Mouse (Mus musculus): ENCODE results near the gene Dnajc6. TPM values are rescaled to one million over a fixed set of nuclear protein-coding genes. Genes with fewer than 3 reads are reported as not detected.

Gene Dnajc6
- total RNA-seq, 2 experiments from 2014 or later, result 1.3 to 3.4 TPM

DNA sequence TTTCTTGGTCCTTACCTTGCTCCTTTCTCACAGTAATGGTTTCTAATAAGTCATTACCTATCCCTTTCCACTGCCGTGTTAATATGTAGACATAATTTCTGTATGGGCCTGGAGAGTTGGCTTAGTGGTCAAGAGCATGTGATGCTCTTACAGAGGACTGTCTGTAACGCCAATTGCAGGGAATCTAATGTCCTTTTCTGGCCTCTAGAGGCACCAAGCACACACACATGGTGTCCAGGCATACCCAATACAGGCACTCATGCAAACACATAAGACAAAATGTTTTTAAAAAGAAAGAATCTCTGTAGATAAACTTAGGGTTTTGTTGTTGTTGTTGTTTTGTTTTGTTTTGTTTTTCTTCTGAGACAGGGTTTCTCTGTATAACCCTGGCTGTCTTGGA, 121.3 kb downstream of the Dnajc6 start:
- ATAC-seq (replicated peaks; ENCODE audit: low FRiP score, poor library complexity, severe bottlenecking), result no peak

DNA sequence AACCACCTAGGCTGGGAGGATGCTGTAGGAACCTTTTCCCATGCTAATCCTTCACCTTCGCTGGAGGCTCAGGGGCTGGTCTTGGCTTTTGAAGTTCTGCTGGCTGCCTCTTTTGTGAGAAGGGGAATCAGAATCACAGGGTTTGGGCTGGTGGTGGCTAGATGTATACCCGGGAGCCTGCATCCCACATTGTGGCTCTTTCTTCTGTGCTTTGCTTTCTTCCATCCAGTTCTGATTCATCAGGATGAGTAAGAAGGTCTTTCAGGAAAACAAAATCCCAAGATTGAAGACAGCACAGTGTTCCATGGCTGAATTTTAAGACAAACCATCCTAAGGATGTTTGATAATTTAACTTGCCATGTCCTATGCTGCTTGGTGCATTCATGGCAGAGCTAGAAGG, 123.8 kb downstream of the Dnajc6 start:
- no peak for ATAC-seq (replicated peaks; ENCODE audit: low FRiP score, poor library complexity, severe bottlenecking)

DNA sequence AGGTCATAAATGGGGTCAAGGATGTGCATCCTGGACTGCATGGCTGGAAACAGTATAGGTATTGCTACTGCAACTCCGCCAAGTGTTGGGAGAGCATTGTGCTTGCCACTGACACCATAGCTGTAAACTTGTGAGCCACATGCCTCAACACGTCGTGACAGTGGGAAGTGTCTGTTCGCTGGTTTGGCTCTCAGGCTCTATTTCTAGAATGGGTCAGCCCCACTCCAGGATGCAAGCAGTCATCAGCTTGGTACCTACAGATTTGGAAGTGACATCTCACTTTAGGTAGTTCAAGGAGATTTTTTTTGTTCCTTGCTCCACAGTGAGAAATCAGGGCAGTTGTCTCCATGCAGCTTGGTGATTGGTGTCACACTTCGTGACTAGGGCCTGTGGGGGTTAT, 124.8 kb downstream of the Dnajc6 start:
- no peak for ATAC-seq (replicated peaks; ENCODE audit: low FRiP score, poor library complexity, severe bottlenecking)

DNA sequence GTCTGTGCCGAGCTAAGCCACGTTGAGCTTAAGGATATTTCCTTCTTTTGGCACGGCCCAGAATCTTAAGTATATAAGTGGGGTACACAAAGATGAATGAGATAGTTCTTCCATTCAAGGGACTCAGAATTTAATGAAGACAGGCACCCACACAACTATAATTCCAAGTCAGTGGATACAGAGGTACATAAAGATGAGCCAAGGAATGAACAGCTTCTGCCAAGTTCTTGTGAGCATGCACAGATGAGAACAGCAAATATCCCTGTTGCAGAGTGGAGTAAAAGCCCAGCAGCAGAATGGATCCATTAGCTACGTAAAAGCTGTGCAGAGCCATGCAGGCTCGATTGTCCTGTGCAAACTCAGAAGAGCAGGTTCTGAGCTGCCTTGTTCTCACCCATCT, 128.8 kb downstream of the Dnajc6 start:
- no peak for ATAC-seq (replicated peaks; ENCODE audit: low FRiP score, poor library complexity, severe bottlenecking)

DNA sequence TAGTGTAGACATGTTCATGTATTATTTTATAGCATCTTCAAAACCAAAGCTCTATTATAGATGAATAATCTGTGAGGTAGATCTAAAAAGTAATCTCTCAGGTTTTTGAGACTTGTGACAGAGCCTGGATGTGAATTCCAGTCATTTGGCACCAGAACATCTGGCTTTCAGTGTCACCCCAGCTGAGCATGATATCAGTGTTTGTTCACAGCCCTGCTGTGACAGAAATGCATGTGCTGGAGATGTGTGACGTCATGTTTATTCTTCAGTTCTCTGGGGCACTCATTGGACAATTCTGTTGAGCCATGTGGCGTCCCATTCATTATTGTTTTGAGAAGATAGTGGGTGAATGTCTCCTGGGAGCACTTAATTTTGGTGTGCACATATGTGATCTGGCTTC, 139.1 kb downstream of the Dnajc6 start:
- no peak for ATAC-seq (replicated peaks; ENCODE audit: low FRiP score, poor library complexity, severe bottlenecking)

DNA sequence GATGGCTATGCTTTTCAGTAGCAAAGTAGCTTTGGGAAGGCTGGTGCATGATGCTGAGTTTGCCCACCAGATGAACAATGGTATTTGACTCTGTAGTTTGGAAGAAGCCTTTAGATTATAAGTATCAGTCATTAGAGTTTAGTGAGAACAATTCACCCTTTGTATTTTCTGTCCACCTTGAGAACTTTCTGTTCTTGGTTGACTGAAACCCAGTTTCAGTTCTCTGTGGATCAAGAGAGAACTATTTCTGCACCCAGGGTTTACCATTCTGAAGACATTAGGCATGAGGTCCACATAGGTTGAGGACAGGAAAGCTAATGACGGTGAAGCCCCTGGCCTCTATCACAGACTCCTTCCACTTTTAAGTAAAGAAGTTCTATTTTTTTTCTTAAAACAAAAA, 141.0 kb downstream of the Dnajc6 start:
- no peak for ATAC-seq (replicated peaks; ENCODE audit: low FRiP score, poor library complexity, severe bottlenecking)

DNA sequence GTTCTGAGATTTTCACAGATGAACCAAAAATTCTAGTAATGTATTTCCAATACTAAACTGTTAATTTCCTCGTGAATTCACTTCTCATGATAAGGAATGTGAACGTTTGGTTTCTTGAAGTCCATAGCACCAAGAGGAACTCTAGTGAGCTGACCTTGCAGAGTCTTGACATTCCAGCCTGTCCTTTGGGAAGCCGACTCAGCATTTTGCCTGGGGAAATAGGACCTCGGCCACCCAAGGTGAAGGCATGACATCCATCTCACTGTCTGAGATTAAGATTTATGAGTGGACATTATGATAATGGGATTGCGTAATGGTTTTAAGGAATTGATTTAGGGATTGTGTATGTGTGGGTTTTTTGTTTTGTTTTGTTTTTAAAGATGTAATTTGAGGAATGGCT, 144.2 kb downstream of the Dnajc6 start:
- ATAC-seq (replicated peaks; ENCODE audit: low FRiP score, poor library complexity, severe bottlenecking), result no peak

DNA sequence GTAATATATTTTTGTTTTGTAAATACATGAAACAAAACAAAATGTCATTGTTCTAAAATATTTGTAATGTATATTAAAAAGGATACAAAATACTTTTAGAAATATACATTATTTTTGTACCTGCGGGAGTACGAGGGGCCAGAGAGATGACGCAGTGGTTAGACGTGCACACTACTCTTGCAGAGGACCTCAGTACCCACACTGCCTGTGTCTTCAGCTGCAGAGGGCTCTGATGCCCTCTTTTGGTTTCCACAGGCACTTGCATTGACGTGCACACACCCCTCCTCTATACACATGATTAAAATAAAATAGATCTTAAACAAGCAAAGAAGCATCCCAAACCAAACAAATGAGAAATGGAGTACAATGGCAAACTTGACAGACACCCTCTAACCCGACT, 146.3 kb downstream of the Dnajc6 start:
- no peak for ATAC-seq (replicated peaks; ENCODE audit: low FRiP score, poor library complexity, severe bottlenecking)

DNA sequence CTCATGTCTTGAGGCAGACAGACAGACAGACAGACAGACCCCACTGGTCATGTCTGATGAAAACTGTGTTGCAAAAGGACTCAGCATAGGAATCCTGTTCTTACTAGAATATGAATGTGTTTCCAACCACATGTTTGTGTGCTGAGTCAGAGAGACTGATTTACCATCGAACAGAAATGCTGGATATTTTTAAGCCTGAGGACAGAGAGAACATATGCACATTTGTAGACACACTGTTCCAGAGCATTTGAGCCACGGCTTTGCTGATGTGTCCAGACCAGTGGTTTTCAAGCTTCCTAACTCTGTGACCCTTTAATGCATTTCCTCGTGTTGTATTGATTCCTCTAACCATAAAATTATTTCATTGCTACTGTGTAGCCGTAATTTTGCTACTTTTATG, 146.8 kb downstream of the Dnajc6 start:
- ATAC-seq (replicated peaks; ENCODE audit: low FRiP score, poor library complexity, severe bottlenecking), result no peak

DNA sequence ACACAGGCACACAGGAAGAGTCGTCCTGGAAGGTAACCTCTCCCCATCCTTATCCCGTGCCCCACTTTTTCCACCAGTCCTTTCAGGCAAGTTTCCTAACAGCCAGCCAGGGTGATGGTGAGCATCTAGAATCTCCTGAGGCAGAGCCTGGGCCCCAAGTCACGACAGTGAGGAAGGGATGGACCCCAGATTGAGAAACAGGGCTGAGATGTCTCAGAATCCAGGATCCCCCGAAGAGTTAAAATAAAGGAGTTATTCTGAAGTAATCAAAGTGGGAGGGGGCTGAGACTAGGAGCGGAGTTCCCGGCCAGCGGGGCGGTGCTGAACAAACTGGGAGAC, 150.4 kb downstream of the Dnajc6 start:
- peak; percentile 21 for ATAC-seq (replicated peaks; ENCODE audit: low FRiP score, poor library complexity, severe bottlenecking)

DNA sequence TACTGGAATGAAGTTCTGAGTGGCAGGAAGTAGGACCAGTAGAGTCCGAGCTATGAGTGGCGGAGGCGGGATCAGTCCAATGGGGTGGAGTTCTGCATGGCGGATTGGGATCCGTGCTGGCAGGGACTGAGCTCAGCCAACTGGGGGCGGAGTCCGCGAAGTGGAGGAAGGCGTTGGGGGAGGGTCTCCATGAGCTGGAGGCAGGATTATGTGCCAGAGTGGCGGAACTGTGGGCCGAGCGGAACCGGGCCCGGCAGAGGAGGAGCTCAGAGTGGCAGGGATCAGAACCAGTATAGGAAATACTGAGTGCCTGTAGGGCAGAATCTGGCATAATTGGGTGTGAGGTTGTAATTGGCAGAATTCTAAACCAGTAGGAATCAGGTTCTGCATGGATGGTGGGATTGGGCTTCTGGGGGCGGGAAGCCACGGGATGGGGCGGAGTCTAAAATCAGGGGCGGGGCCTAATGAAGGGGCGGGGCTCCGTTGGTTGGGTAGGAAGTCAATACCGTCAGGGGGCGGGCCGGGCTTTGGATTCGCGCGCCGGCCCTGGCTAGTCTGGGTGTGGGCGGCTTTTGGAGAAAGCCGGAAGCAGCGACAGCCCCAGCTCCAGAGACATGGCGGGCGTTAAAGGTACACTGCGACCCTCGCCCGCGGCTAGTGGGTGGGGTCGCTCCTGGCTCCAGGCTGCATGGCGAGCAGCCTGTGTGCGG, 150.9 kb downstream of the Dnajc6 start, which contains the start of gene Leprot:
Gene Leprot (plus strand): TSS at position 523 of the 710 bp plus-strand sequence.
- ATAC-seq (replicated peaks; ENCODE audit: low FRiP score, poor library complexity, severe bottlenecking), result peak; percentile 88

DNA sequence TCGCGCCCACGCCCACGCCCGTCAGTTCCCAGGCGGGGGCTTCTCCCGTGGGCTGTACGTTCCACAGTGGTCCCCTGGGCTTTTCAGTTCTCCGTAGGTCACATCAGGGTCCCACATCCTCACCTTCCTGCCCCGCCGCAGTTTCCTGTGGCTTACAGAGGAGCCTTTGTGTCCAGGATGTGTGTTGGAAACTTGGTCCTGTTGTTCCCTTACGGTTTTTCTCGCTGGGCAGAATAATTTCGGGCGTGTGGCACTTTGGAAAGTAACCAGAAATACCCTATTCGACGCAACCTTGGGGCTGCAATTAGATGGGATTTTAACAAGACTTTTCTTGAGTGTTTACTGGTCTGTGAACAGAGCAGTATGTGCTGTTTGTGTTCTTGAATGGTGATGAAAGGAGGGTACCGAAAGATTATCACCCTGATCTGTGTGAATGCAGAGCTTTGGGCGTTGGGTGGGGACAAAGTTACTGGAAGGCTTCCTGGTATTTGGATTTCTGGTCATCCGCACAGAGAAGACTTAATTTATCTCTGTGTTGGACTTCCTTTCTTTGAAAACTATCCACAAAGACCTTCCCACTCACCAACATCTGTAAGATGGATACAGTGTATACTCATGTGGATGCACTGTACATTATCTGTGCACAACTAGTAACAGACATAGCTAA, 151.7 kb downstream of the Dnajc6 start:
- no peak for ATAC-seq (replicated peaks; ENCODE audit: low FRiP score, poor library complexity, severe bottlenecking)

DNA sequence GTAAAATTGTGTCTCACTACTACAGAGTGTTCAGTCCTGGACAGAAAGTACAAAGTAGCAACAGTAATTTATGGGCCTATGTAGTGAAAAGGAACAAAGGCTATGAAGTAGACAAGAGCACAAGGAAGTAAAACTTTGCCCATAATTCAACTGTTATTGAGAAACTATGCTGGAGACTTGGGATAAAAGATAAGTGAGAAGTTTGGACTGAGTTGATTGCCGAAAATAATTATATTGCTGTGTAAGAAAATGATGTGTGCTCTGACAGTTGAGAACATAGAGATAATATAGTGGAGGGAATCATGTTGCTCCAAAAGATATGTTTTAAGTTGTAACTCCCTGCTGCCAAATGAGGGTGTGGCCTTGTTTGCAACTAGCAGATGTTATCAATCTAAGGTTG, 152.3 kb downstream of the Dnajc6 start:
- ATAC-seq (replicated peaks; ENCODE audit: low FRiP score, poor library complexity, severe bottlenecking), result no peak

DNA sequence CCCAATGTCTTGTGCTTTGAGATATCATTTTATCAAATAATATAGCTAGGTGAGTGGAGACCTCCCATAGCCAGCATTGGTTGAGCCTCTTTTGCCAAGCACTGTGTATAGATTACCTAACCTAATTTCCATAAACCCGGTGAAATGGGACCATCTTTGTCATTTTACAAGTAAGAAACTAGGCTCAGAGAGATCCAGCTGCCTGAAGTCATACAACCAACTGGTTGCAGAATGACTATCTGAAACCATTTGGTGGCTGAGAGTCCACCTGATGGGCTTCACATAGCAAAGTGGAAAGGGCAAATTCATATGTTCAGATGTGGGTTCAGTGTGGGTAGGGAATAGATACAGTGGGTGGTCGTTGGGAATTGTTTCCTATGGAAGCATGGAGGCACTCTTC, 154.5 kb downstream of the Dnajc6 start:
- no peak for ATAC-seq (replicated peaks; ENCODE audit: low FRiP score, poor library complexity, severe bottlenecking)

DNA sequence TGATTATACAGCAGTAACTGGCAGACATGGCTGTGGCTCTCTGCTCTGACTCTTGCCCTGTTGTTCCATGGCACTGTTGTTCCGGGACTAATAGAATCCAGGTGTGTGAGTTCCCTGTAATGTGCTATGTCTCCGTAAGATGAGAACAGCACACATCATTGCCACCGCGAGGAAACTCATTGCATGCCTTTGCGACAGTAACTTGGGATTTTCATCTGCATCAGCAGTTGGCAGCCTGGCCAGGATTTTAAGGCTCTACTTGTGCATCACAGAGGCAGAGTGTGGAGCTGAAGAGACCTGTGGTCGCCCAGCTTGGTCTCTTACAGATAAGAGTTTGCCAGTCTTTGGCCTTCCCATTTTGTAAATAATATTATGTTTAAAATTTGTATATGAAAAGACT, 157.8 kb downstream of the Dnajc6 start:
- ATAC-seq (replicated peaks; ENCODE audit: low FRiP score, poor library complexity, severe bottlenecking), result no peak

DNA sequence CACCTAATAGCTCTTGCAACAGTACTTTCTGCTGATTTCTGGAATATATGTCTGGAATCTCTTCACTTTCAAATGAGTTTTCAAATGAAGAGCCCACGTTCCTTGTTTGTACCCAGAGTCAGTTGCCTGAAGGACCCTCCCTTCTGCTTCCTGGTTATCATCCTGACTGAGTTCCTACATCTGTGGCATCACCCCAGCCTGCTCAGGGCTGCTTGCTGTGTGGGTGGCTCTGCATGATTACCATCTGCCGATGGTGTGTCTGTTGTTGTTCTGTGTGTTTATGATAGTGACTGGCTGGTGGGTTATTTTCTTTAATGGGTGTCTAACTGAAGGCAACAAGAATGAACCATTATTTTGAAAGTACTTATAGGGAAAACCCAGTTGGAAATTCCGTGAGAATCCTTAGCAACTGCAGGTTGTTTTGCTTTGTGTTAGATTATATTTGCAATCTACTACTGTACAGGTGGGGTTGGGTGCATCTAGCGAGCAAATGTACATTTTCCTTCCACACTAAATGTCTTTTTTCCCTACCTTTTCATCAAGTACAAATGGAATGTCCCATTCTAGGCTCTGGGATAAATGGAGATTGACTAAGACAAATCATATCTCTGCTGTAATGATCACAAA, 158.5 kb downstream of the Dnajc6 start:
- peak; percentile 79 for ATAC-seq (replicated peaks; ENCODE audit: low FRiP score, poor library complexity, severe bottlenecking)

DNA sequence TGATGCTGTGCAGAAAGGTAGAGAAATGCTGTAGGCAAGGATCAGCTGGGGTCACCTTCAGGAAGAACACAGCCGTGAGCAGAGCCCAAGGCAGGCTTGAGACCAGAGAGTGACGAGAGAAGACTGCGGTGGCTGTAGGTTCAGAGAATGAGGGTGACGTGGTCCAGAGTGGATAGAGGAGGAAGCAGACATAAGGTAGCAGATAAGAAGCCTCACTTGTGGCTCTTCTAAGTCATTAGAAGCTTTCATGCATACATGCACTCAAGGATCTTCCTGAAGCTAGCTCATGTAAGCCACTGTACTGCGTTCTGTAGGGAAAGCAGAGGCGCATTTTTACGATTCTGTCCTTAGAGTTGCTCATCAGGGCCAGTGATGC, 159.0 kb downstream of the Dnajc6 start:
- ATAC-seq (replicated peaks; ENCODE audit: low FRiP score, poor library complexity, severe bottlenecking), result peak; percentile 66

DNA sequence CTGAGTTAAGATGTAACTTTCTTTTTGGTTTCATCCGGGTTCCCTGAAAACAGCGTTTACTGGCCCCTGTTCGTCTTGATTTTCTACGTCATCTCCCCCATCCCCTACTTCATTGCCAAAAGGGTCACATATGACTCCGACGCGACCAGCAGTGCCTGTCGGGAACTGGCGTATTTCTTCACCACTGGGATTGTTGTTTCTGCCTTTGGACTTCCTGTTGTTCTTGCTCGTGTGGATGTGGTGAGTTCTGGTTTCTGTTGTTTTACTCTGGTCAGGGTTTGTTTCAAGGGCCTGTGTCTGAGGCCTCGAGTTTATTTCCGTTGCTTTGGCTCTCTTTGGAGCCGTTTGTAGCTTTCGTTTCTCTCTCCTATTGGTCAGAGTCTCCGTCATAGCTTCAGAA, 159.6 kb downstream of the Dnajc6 start:
- no peak for ATAC-seq (replicated peaks; ENCODE audit: low FRiP score, poor library complexity, severe bottlenecking)

DNA sequence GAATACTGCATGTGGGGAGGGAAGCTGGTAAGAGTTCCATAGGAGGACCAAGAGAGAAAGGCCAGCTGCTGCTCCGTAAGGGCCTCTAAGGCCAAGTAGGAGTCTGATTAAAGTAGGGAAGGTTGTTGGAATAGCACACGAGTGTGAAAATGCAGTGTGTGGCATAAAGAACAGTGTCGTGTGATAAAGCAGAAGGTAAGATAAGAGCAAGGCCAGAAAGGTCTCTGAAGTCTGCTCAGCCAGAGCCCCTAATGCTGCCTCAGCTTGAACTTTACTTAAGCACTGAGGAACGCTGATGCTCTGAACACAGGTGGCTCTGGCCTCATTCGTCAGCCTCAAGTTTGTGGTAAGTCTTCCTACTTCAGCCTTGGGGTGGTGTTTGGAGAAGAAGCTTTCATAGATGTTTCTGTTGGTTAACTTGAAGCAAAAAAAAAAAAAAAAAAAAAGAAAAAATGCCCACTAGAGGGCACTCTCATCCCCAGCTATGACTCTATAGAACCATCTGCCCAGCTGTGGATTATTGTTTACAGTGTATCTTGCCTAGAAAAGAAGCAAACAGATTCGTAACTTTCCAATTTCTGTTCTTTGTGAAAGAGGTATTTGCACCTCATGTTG, 160.6 kb downstream of the Dnajc6 start:
- ATAC-seq (replicated peaks; ENCODE audit: low FRiP score, poor library complexity, severe bottlenecking), result peak; percentile 6; the same call in 1 of the 2 replicates

DNA sequence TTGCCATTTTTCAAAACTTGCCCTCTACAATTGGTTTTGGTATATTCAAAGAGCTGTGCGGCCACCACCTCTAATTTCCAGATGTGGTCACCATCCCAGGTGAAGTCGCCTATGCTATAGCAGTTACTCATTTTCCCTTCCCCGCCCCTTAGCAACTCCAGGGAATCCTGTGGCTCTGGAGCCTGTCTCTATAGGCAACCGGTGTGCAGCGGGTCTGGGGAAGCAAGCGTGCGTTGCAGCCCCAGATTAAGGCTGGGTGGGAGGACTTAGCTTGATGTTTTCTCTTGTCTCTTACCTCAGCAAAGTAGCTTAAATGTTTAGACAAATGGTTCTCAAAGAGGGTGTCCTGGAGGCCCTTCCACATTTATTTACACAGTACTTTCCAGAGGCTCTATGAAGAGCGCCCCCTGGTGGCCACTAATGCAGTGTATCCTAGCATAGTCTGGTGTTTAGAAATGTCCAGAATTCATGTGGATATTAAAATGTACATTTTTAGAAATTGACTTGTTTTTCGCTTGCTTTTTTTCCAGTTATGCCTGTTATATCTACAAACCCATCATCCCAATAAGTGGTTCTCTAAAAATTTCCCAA, 167.8 kb downstream of the Dnajc6 start:
- peak; percentile 74 for ATAC-seq (replicated peaks; ENCODE audit: low FRiP score, poor library complexity, severe bottlenecking)

DNA sequence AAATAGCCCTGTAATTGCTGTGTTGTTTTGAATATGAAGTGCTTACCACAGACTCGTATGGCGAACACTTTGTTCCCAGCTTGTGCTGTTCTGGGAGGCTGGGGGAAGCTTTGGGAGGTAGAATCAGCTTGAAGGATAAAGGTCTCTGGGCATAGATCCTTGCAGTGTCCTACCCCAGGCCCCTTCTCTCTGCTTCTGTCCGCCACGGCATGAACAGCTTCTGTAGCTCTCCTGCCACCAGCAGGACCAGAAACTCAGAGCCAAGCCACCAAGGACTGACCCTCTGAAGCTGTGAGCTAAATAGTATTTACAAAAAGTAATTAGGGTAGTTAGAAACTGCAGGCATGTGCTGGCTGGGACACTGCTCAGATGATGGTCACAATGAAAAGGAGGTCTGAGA, 168.3 kb downstream of the Dnajc6 start:
- no peak for ATAC-seq (replicated peaks; ENCODE audit: low FRiP score, poor library complexity, severe bottlenecking)

Measured in erythroid progenitor cell, adult 5-6 weeks (primary cell).